Mouse (Mus musculus) kidney, adult 11 months (tissue): ENCODE measurements around the gene Ddx11.
"Not testable (repeated sequence)": the region's sequence is repeated elsewhere in the genome, so short reads cannot be mapped to it uniquely, and the experiment has no call there.

Experiments
- DNase-seq: peaks from one replicate; pipeline ENCODE4 v3.0.0; 2022

Ddx11 gene

GRCm38 (mm10) chr17:66118991-66119390 is 4.3 kb upstream of the Ddx11 start:
- no peak for DNase-seq

- DNase-seq, result no peak
These were observed 2.6 kb upstream of the Ddx11 start for GRCm38 (mm10) chr17:66120701-66121100.

- DNase-seq, result no peak
These were observed 693 bp downstream of the Ddx11 start for GRCm38 (mm10) chr17:66123816-66124610.

GRCm38 (mm10) chr17:66125211-66125610 is 1.9 kb downstream of the Ddx11 start:
- DNase-seq, result no peak

GRCm38 (mm10) chr17:66130371-66130770 is 7.1 kb downstream of the Ddx11 start:
- DNase-seq, result no peak

- no peak for DNase-seq
These were observed 7.9 kb downstream of the Ddx11 start for GRCm38 (mm10) chr17:66131212-66131611.

GRCm38 (mm10) chr17:66152706-66153662 is 29.7 kb downstream of the Ddx11 start:
- not testable (repeated sequence) for DNase-seq

GRCm38 (mm10) chr17:66153735-66154423 is 30.6 kb downstream of the Ddx11 start:
- not testable (repeated sequence) for DNase-seq

GRCm38 (mm10) chr17:66154876-66155275 is 31.6 kb downstream of the Ddx11 start:
- no peak for DNase-seq

GRCm38 (mm10) chr17:66158271-66158670 is 35.0 kb downstream of the Ddx11 start:
- no peak for DNase-seq

GRCm38 (mm10) chr17:66167141-66167540 is 43.8 kb downstream of the Ddx11 start:
- not testable (repeated sequence) for DNase-seq

GRCm38 (mm10) chr17:66170971-66171370 is 47.7 kb downstream of the Ddx11 start:
- not testable (repeated sequence) for DNase-seq

- DNase-seq, result no peak
These were observed 67.3 kb downstream of the Ddx11 start for GRCm38 (mm10) chr17:66190577-66190976.

GRCm38 (mm10) chr17:66197041-66197440 is 73.7 kb downstream of the Ddx11 start:
- no peak for DNase-seq
